Mouse (Mus musculus) liver, adult 2 months (tissue): ENCODE measurements around the gene Vldlr. TPM values are rescaled to one million over a fixed set of nuclear protein-coding genes. Genes with fewer than 3 reads are reported as not detected.

Experiments
- DNase-seq: peaks from one replicate; pipeline ENCODE4 v3.0.0-alpha.2; 2011; ENCODE audit warnings: low read depth, low spot score; ENCODE audit errors: extremely low read depth
- H3K27ac ChIP-seq: fragments of 200-500 bp; replicated peaks from 2 replicates; pipeline ENCODE4 v1.5.1; 2012; ENCODE audit warnings: low read depth, mild to moderate bottlenecking, control low read depth, inconsistent platforms, low read length; ENCODE audit not compliant: insufficient read depth
- H3K27me3 ChIP-seq: fragments of 200-500 bp; 2 replicates; pipeline ENCODE4 v1.6.1; 2012; ENCODE audit warnings: mild to moderate bottlenecking, moderate library complexity, low read length, inconsistent platforms; ENCODE audit not compliant: control insufficient read depth, insufficient read depth
- H3K36me3 ChIP-seq: fragments of 200-500 bp; 2 replicates; pipeline ENCODE4 v1.6.1; 2012; ENCODE audit warnings: low read length, inconsistent platforms; ENCODE audit not compliant: control insufficient read depth, insufficient read depth
- H3K4me1 ChIP-seq: fragments of 200-500 bp; 2 replicates; pipeline ENCODE4 v1.6.1; 2011; ENCODE audit warnings: low read length; ENCODE audit not compliant: control insufficient read depth, insufficient read depth
- H3K4me3 ChIP-seq: fragments of 200-500 bp; 2 replicates; pipeline ENCODE4 v1.5.1; 2011; ENCODE audit warnings: low read depth, mild to moderate bottlenecking, control low read depth, low read length, moderate library complexity; ENCODE audit not compliant: insufficient read depth
- H3K79me2 ChIP-seq: fragments of 200-500 bp; 2 replicates; pipeline ENCODE4 v1.6.1; 2012; ENCODE audit warnings: inconsistent platforms, mild to moderate bottlenecking, low read length, moderate library complexity; ENCODE audit not compliant: control insufficient read depth, insufficient read depth
- H3K9ac ChIP-seq: fragments of 200-500 bp; 2 replicates; pipeline ENCODE4 v1.6.1; 2012; ENCODE audit warnings: low read depth, mild to moderate bottlenecking, control low read depth, inconsistent platforms, low read length
- CTCF ChIP-seq: fragments of 200-500 bp; IDR thresholded peaks from 2 replicates; pipeline ENCODE4 v1.5.1; 2011; ENCODE audit warnings: low read depth, low read length, control low read depth
- POLR2A ChIP-seq: fragments of 200-500 bp; IDR thresholded peaks from 2 replicates; pipeline ENCODE4 v1.6.1; 2011; ENCODE audit warnings: low read length, control low read depth; ENCODE audit not compliant: insufficient read depth; ENCODE audit errors: extremely low read depth
- WGBS: fragments of 180-500 bp; shearing (Covaris S2); methylation state at CpG from one replicate; pipeline ENCODE4 v1.1.7; 2018; 5-methylcytosine and 5-hydroxymethylcytosine counted together
- polyA plus RNA-seq: library from polyadenylated mRNA; depleted of rRNA; stranded (reverse); fragments of >200 nt; gene quantifications from 2 replicates; pipeline ENCODE4 v1.2.3, GENCODE M21; 2012
- total RNA-seq: library from RNA; depleted of rRNA; stranded (reverse); fragments of >200 nt; gene quantifications from 2 replicates; pipeline ENCODE4 v1.2.3, GENCODE M21; 2014

Vldlr gene
- total and polyA plus RNA-seq, 2 experiments, result 3.8 to 5.2 TPM

DNA sequence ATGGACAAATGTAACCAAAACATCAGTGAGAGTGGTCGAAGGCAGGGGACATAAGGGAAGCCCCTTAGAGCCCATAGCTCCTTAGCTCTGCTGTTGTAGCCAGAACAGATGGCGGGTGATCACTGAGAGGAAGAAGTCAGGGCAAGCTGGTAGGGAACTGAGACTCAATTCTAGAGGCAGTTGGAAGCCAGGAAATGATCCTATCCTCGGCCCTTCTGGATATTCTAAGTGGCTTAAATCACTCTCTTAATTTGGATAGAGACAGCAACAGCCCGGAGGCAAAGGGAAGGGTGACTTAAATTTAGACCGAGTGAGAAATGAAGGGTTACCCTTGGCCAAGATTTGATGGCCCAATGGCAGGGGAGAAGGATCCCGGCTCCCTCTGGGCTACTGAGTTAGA lies 6.8 kb downstream of the Vldlr start:
- H3K36me3 ChIP-seq, result no peaks in the 10 kb centered on the region
- no peak overlapping the region for H3K9ac ChIP-seq
- TF ChIP-seq POLR2A (no peak), CTCF (no peak)
- no peaks in the 10 kb centered on the region for H3K27me3 ChIP-seq
- H3K79me2 ChIP-seq, result no peaks in the 10 kb centered on the region
- no peak overlapping the region for H3K4me3 ChIP-seq
- peaks cover 6% of the 10 kb centered on the region; the same call in 1 of the 2 replicates for H3K4me1 ChIP-seq
- H3K27ac ChIP-seq, result no peak overlapping the region
- no peak for DNase-seq
- WGBS, result 91% methylated on average over 6 of the region's 6 CpGs

- Histone ChIP-seq H3K36me3 (no peaks in the 10 kb centered on the region), H3K27me3 (no peaks in the 10 kb centered on the region), H3K4me3 (no peak overlapping the region), H3K27ac (no peak overlapping the region), H3K79me2 (no peaks in the 10 kb centered on the region), H3K4me1 (peaks cover 1% of the 10 kb centered on the region; the same call in 1 of the 2 replicates), H3K9ac (no peak overlapping the region)
- WGBS, result 67% methylated on average over 1 of the region's 1 CpGs
- no peak for DNase-seq
- no peak for TF ChIP-seq CTCF
- TF ChIP-seq POLR2A, result no peak
Observed at GRCm38 (mm10) chr19:27224356-27224755, 8.1 kb downstream of the Vldlr start.

GRCm38 (mm10) chr19:27226626-27227025 lies 10.3 kb downstream of the Vldlr start:
- Histone ChIP-seq H3K27ac (no peak overlapping the region), H3K4me1 (no peaks in the 10 kb centered on the region), H3K4me3 (no peak overlapping the region), H3K27me3 (no peaks in the 10 kb centered on the region), H3K36me3 (no peaks in the 10 kb centered on the region), H3K9ac (no peak overlapping the region), H3K79me2 (no peaks in the 10 kb centered on the region)
- 81% methylated on average over 3 of the region's 3 CpGs for WGBS
- no peak for DNase-seq
- no peak for TF ChIP-seq POLR2A
- TF ChIP-seq CTCF, result no peak

GRCm38 (mm10) chr19:27227131-27227530 lies 10.8 kb downstream of the Vldlr start:
- no peak overlapping the region for H3K27ac ChIP-seq
- H3K79me2 ChIP-seq, result no peaks in the 10 kb centered on the region
- no peaks in the 10 kb centered on the region for H3K36me3 ChIP-seq
- DNase-seq, result no peak
- no peaks in the 10 kb centered on the region for H3K27me3 ChIP-seq
- H3K4me3 ChIP-seq, result no peak overlapping the region
- WGBS, result 85% methylated on average over 4 of the region's 4 CpGs
- no peak overlapping the region for H3K9ac ChIP-seq
- TF ChIP-seq CTCF (no peak), POLR2A (no peak)
- no peaks in the 10 kb centered on the region for H3K4me1 ChIP-seq

DNA sequence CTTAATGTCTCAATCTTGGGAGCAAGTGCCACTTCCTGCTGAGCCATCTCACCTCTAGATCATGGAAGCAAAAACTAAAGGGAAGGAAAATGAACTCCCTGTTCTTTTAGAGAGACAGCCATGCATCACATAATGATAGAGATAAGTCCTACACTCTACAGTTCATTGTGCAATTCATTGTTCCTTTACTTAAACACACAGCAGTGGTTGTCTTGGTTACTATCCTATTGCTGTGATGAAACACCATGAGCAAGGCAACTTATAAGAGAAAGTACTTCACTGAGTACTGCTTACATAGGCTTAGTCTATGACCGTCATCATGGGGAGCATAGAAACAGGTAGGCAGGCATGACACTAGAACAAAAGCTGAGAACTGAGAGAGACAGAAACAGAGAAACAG lies 12.0 kb downstream of the Vldlr start:
- Histone ChIP-seq H3K79me2 (no peaks in the 10 kb centered on the region), H3K27ac (no peak overlapping the region), H3K4me3 (no peak overlapping the region), H3K36me3 (no peaks in the 10 kb centered on the region), H3K27me3 (no peaks in the 10 kb centered on the region), H3K9ac (no peak overlapping the region), H3K4me1 (no peaks in the 10 kb centered on the region)
- DNase-seq, result no peak
- TF ChIP-seq POLR2A (no peak), CTCF (no peak)
- WGBS, result 88% methylated on average over 1 of the region's 1 CpGs

- Histone ChIP-seq H3K36me3 (no peaks in the 10 kb centered on the region), H3K9ac (no peak overlapping the region), H3K27me3 (no peaks in the 10 kb centered on the region), H3K4me1 (no peaks in the 10 kb centered on the region; the same call in 1 of the 2 replicates), H3K27ac (no peak overlapping the region), H3K79me2 (no peaks in the 10 kb centered on the region), H3K4me3 (no peak overlapping the region)
- DNase-seq, result peak; percentile 77
- WGBS, result 30% methylated on average over 2 of the region's 2 CpGs
- TF ChIP-seq CTCF, result no peak
- no peak for TF ChIP-seq POLR2A
Observed at GRCm38 (mm10) chr19:27233386-27233785, 17.1 kb downstream of the Vldlr start.
